Mouse (Mus musculus): ENCODE data around the gene Tspear.
"Not testable (repeated sequence)": the region's sequence is repeated elsewhere in the genome, so short reads cannot be mapped to it uniquely, and the experiment has no call there.

Gene Tspear

GRCm38 (mm10) chr10:77685895-77686664 lies at the start of gene Tspear:
Tspear (plus strand) TSS chr10:77686569.
- DNase-seq (ENCODE audit: low spot score) = no peak

GRCm38 (mm10) chr10:77638956-77639355 lies 47.4 kb upstream of the Tspear start:
- DNase-seq (ENCODE audit: low spot score) = no peak

- DNase-seq (ENCODE audit: low spot score) = no peak
These were observed 43.2 kb upstream of the Tspear start for GRCm38 (mm10) chr10:77643160-77643559.

GRCm38 (mm10) chr10:77645571-77645970 lies 40.8 kb upstream of the Tspear start:
- no peak for DNase-seq (ENCODE audit: low spot score)

GRCm38 (mm10) chr10:77647461-77647860 lies 38.9 kb upstream of the Tspear start:
- no peak for DNase-seq (ENCODE audit: low spot score)

GRCm38 (mm10) chr10:77647901-77648300 lies 38.5 kb upstream of the Tspear start:
- no peak for DNase-seq (ENCODE audit: low spot score)

GRCm38 (mm10) chr10:77652046-77652445 lies 34.3 kb upstream of the Tspear start:
- DNase-seq (ENCODE audit: low spot score) = no peak

GRCm38 (mm10) chr10:77658286-77658994 lies 27.9 kb upstream of the Tspear start:
- no peak for DNase-seq (ENCODE audit: low spot score)

GRCm38 (mm10) chr10:77663949-77664665 lies 22.3 kb upstream of the Tspear start:
- no peak for DNase-seq (ENCODE audit: low spot score)

GRCm38 (mm10) chr10:77666342-77666741 lies 20.0 kb upstream of the Tspear start:
- DNase-seq (ENCODE audit: low spot score) = no peak

GRCm38 (mm10) chr10:77667402-77667801 lies 19.0 kb upstream of the Tspear start:
- DNase-seq (ENCODE audit: low spot score) = no peak

GRCm38 (mm10) chr10:77670710-77671109 lies 15.7 kb upstream of the Tspear start:
- no peak for DNase-seq (ENCODE audit: low spot score)

- peak; percentile 59 for DNase-seq (ENCODE audit: low spot score)
These were observed 14.8 kb upstream of the Tspear start for GRCm38 (mm10) chr10:77671519-77671918.

GRCm38 (mm10) chr10:77673765-77674164 lies 12.6 kb upstream of the Tspear start:
- no peak for DNase-seq (ENCODE audit: low spot score)

- no peak for DNase-seq (ENCODE audit: low spot score)
These were observed 8.8 kb upstream of the Tspear start for GRCm38 (mm10) chr10:77677562-77677961.

GRCm38 (mm10) chr10:77682994-77683393 lies 3.4 kb upstream of the Tspear start:
- DNase-seq (ENCODE audit: low spot score) = no peak

GRCm38 (mm10) chr10:77684181-77684580 lies 2.2 kb upstream of the Tspear start:
- no peak for DNase-seq (ENCODE audit: low spot score)

GRCm38 (mm10) chr10:77687021-77687420 lies 652 bp downstream of the Tspear start:
- DNase-seq (ENCODE audit: low spot score) = no peak

- not testable (repeated sequence) for DNase-seq (ENCODE audit: low spot score)
These were observed 4.0 kb downstream of the Tspear start, which contains the start of gene Gm19402 for GRCm38 (mm10) chr10:77690356-77690807. Gm19402 (minus strand) TSS chr10:77690757.

- DNase-seq (ENCODE audit: low spot score) = no peak
These were observed 10.8 kb downstream of the Tspear start, which contains the start of gene Gm9508 for GRCm38 (mm10) chr10:77697133-77697532. Gm9508 (minus strand) TSS chr10:77697233.

GRCm38 (mm10) chr10:77706326-77706725 lies 20.0 kb downstream of the Tspear start, which contains the start of gene Gm10272:
Gm10272 (plus strand) TSS chr10:77706626.
- DNase-seq (ENCODE audit: low spot score) = no peak

- no peak for DNase-seq (ENCODE audit: low spot score)
These were observed 23.5 kb downstream of the Tspear start for GRCm38 (mm10) chr10:77709831-77710230.
